ENCODE assay signal across 8 mouse cellular contexts in the genomic region with DNA sequence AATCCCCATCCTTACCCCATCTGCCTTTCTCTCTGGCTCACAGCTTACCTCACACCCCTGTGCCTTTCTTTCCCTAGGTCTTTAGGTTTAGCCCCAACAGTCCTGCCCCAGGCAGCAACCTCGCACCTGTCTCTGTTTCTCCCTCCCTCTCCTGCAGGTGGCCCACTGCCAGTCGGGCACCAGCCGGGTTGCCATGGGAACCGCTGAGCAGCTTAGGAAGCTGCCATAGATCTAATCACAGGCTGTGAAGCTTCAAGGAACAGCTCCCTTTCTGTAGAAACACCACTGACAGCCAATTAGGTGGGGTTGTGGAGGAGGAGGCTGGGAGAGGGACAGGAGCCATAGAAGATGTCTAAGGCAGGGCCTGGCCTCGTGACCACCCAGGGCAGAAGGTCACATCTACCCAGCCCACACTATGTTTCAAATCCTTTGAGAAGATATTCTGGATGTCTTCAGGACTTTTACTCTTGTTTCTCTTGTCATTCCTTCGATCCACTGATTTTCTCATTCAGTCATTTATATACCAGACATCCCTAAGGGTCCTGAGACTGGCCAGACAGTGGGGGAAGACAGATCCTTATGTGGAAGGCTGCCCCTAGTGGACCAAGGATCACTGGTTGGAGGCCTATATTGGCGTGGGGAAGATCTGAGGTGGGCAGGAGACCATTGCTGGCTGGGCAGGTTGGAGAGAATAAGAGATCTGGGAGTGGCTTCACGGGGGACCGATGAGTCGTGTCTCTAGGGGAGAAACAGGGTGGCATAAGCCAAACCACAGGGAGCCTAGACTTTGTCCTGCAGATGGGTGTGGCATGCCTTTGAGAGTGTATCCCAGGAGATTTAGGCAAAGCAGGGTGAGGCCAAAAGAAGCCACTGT.
A peak's percentile ranks its signal among the peaks of the same experiment; 100 is the strongest.
DNase-seq lines count a peak whose midpoint lies in the region; ATAC-seq and TF ChIP-seq lines count a peak whose summit lies in the region.

No protein-coding gene starts in this region.

- H3K9me3 ChIP-seq in kidney, embryonic 15.5 days (replicated peaks), result no peaks in the 10 kb centered on the region
- no peaks in the 10 kb centered on the region for H3K9me3 ChIP-seq in hindbrain, embryonic 14.5 days (ENCODE audit: control insufficient read depth, low read length)

- H3K9ac ChIP-seq in kidney, embryonic 15.5 days, result no peak overlapping the region
- H3K9ac ChIP-seq in hindbrain, embryonic 14.5 days, result no peak overlapping the region
- no peak overlapping the region for H3K9ac ChIP-seq in heart, adult 2 months (ENCODE audit: low read depth, low read length)

- no peaks in the 10 kb centered on the region for H3K36me3 ChIP-seq in kidney, embryonic 15.5 days
- no peaks in the 10 kb centered on the region for H3K36me3 ChIP-seq in hindbrain, embryonic 14.5 days (replicated peaks; ENCODE audit: control insufficient read depth, insufficient read depth)
- no peaks in the 10 kb centered on the region for H3K36me3 ChIP-seq in heart, adult 2 months (ENCODE audit: control insufficient read depth, insufficient read depth, low read length)

- no peaks in the 10 kb centered on the region for H3K27me3 ChIP-seq in kidney, embryonic 15.5 days
- H3K27me3 ChIP-seq in hindbrain, embryonic 14.5 days (ENCODE audit: control insufficient read depth, insufficient read depth, low read length), result no peaks in the 10 kb centered on the region
- no peaks in the 10 kb centered on the region for H3K27me3 ChIP-seq in heart, adult 2 months (ENCODE audit: control insufficient read depth, insufficient read depth, low read length)

- no peak overlapping the region for H3K27ac ChIP-seq in kidney, embryonic 15.5 days
- peak overlapping the region; percentile 60 for H3K27ac ChIP-seq in hindbrain, embryonic 14.5 days
- H3K27ac ChIP-seq in heart, adult 2 months, result no peak overlapping the region

- intact Hi-C loops in left cerebral cortex, postnatal 25 days (cut with DNase I), result no loop called here
- intact Hi-C loops in heart, adult 2 months (cut with DNase I), result no loop called here
- intact Hi-C loops in heart, postnatal 25 days (cut with DNase I), result no loop called here

- DNase-seq in kidney, adult 18-20 months, result peak; percentile 31
- peak; percentile 55 for DNase-seq in embryo, embryonic 10 days (ENCODE audit: low spot score)
- peak; percentile 72 for DNase-seq in hindbrain, embryonic 14.5 days (ENCODE audit: low spot score)
- DNase-seq in left cerebral cortex, postnatal 25 days (ENCODE audit: low spot score in 2 of 2), result peak; percentile 83 to 92
- peak; percentile 88 for DNase-seq in right cerebral cortex, adult 18-20 months
- no peak for DNase-seq in heart, adult 2 months
- no peak for DNase-seq in heart, postnatal 25 days (ENCODE audit: low spot score)

- peaks cover 12% of the 10 kb centered on the region for H3K4me1 ChIP-seq in kidney, embryonic 15.5 days
- peaks cover 25% of the 10 kb centered on the region for H3K4me1 ChIP-seq in hindbrain, embryonic 14.5 days (replicated peaks; ENCODE audit: control insufficient read depth, insufficient read depth, low read length)
- H3K4me1 ChIP-seq in heart, adult 2 months (ENCODE audit: control insufficient read depth, insufficient read depth, low read length), result no peaks in the 10 kb centered on the region

- TF ChIP-seq EP300 in heart, adult 2 months (IDR thresholded peaks at IDR 0.05; ENCODE audit: insufficient read depth, low read depth, low read length), result no peak

- TF ChIP-seq POLR2A in heart, adult 2 months (IDR thresholded peaks at IDR 0.05; ENCODE audit: insufficient read depth, low read depth, low read length), result no peak

- no peak for TF ChIP-seq CTCF in heart, adult 2 months (IDR thresholded peaks at IDR 0.05)

- ATAC-seq in kidney, embryonic 15.5 days (replicated peaks; ENCODE audit: low FRiP score), result no peak; the same call in 1 of the 2 replicates
- peak; percentile 82; the same call in 1 of the 2 replicates for ATAC-seq in hindbrain, embryonic 14.5 days (ENCODE audit: low FRiP score)

- WGBS in kidney, embryonic 15.5 days, result 35% methylated on average over 10 of the region's 10 CpGs
- WGBS in hindbrain, embryonic 14.5 days, result 20% methylated on average over 10 of the region's 10 CpGs
- 34% methylated on average over 10 of the region's 10 CpGs for WGBS in heart, adult 2 months

- no peaks in the 10 kb centered on the region for H3K79me2 ChIP-seq in heart, adult 2 months (replicated peaks; ENCODE audit: control insufficient read depth, insufficient read depth, low read length)

- H3K4me2 ChIP-seq in kidney, embryonic 15.5 days, result no peak overlapping the region
- no peak overlapping the region for H3K4me2 ChIP-seq in hindbrain, embryonic 14.5 days (replicated peaks)

- no peak overlapping the region for H3K4me3 ChIP-seq in kidney, embryonic 15.5 days (replicated peaks)
- no peak overlapping the region for H3K4me3 ChIP-seq in hindbrain, embryonic 14.5 days (replicated peaks; ENCODE audit: low read length)
- H3K4me3 ChIP-seq in heart, adult 2 months, result no peak overlapping the region

Comparison
In these comparisons a context has a peak if more than half of its experiments do, and no peak if none do; other contexts are left out.
1. DNase-seq: peak in kidney, adult 18-20 months (single experiment), embryo, embryonic 10 days (single experiment), hindbrain, embryonic 14.5 days (single experiment), left cerebral cortex, postnatal 25 days (2 of 2) and right cerebral cortex, adult 18-20 months (single experiment); none in heart, adult 2 months (0 of 2) and heart, postnatal 25 days (single experiment).